In the genomic region with DNA sequence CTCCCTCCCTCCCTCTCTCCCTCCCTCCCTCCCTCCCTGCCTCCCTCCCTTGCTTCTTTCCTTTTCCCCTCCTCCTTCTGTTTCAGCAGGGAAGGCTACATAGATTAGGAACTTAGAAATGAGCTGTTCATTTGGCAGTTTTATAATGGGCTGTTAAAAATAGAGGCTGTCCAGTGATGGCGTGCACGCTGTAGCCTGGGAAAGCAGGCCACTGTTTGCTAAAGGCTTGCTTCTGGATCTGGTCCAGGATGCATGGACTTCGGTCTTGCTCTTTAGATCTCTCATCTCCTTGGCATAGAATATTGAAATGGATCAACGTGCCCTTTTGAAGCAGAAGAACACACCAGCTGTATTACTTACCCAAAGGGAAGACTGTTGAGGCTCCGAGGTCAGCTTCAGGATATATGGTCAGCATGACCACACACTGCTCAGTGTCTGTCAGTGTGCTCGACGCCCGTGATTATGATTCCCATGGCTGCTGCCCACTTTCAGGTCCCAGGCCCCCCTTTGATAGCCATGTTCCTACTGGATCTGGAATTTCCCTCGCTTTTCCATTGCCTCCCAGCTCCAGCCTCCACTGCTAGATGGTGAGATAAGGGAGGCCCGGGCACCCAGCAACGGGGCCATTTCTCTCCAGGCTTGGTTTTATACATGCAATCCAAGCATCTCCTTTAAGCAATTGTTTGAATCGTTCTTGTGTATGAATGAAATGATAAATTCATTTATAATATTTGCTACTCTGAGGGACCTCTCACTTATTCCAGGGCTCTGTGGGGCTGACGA, we compare ENCODE assay signal across 12 mouse cellular contexts. TPM values are rescaled to one million over a fixed set of nuclear protein-coding genes. Genes with fewer than 3 reads are reported as not detected.
DNase-seq lines count a peak whose midpoint lies in the region; ATAC-seq and TF ChIP-seq lines count a peak whose summit lies in the region.
"Had no signal": no experiment of that assay in that cellular context is flagged by ENCODE, and none has a peak within 500 bp of the region (broad histone marks: within the 10 kb centered on the region; RNA-seq: fewer than 3 reads in every experiment).

No protein-coding gene starts in this region.

- H3K36me3 ChIP-seq in small intestine, adult 2 months (ENCODE audit: control insufficient read depth, insufficient read depth, low read length), result no peaks in the 10 kb centered on the region; the same call in 1 of the 2 replicates
- H3K36me3 ChIP-seq: embryonic facial prominence, embryonic 10.5 days; limb, embryonic 10.5 days; midbrain, embryonic 12.5 days had no signal

- TF ChIP-seq POLR2A in small intestine, adult 2 months (IDR thresholded peaks at IDR 0.05; ENCODE audit: low read depth, low read length), result no peak

- no peak for TF ChIP-seq CTCF in small intestine, adult 2 months (IDR thresholded peaks at IDR 0.05; ENCODE audit: extremely low read depth, insufficient read length, insufficient replicate concordance, low read depth, low read length)

- ATAC-seq in erythroid progenitor cell, adult 5-6 weeks (replicated peaks; ENCODE audit: low FRiP score, poor library complexity, severe bottlenecking), result no peak
- ATAC-seq: forebrain, embryonic 16.5 days had no signal

- H3K4me1 ChIP-seq in small intestine, adult 2 months (ENCODE audit: control insufficient read depth, insufficient read depth, insufficient read length, low read length), result peaks cover 25% of the 10 kb centered on the region

- H3K4me3 ChIP-seq in small intestine, adult 2 months (ENCODE audit: low read depth, low read length), result peak overlapping the region; percentile 17
- H3K4me3 ChIP-seq: embryonic facial prominence, embryonic 10.5 days; limb, embryonic 10.5 days; midbrain, embryonic 12.5 days had no signal

- no peaks in the 10 kb centered on the region for H3K27me3 ChIP-seq in small intestine, adult 2 months (ENCODE audit: control insufficient read depth, insufficient read depth, low read length)
- H3K27me3 ChIP-seq: midbrain, embryonic 12.5 days had no signal

- intact Hi-C loops in heart, postnatal 25 days (cut with DNase I), result no loop called here

- 18% methylated on average over 13 of the region's 13 CpGs for WGBS in small intestine, adult 2 months

- H3K27ac ChIP-seq in small intestine, adult 2 months (ENCODE audit: insufficient read depth, low read depth, low read length), result peak overlapping the region; percentile 88
- H3K27ac ChIP-seq: embryonic facial prominence, embryonic 10.5 days; limb, embryonic 10.5 days; midbrain, embryonic 12.5 days had no signal

- peak; percentile 33 to 36 for DNase-seq in heart, adult 18-20 months
- no peak for DNase-seq in heart, postnatal 25 days (ENCODE audit: low spot score)
- peak; percentile 38 for DNase-seq in heart, postnatal 4 days
- DNase-seq in kidney, postnatal 25 days, result peak; percentile 76 to 81
- DNase-seq in layer of hippocampus, adult 9-10 months (ENCODE audit: low spot score), result no peak
- DNase-seq in Muller cell, postnatal 12 days (ENCODE audit: inconsistent ontology term), result no peak

RNA-seq across cellular contexts. Expression of a gene that starts 12.1 kb away (rescaled TPM):
- 10 to 100 TPM; 10.5 to 10.8 TPM for total RNA-seq in heart, adult 18-20 months (2021)
- total RNA-seq in heart, postnatal 25 days (2021), result 10 to 100 TPM; 13.8 to 14.6 TPM
- total RNA-seq in heart, postnatal 4 days (2021), result 10 to 100 TPM; 18.8 to 21.3 TPM
- 18.5 and 36.8 TPM in 2 replicates for polyA plus RNA-seq in small intestine, adult 2 months (2012; rRNA removed)
- 5.4 TPM in 1 of 2 replicates, not detected in the other for total RNA-seq in erythroid progenitor cell, adult 5-6 weeks (2015; ENCODE audit: low replicate concordance)
- 0.45 TPM in 1 of 2 replicates, not detected in the other for total RNA-seq in erythroid progenitor cell, adult 5-6 weeks (2017; ENCODE audit: low replicate concordance)

Comparison
In these comparisons a context has a peak if more than half of its experiments do, and no peak if none do; other contexts are left out.
1. DNase-seq: peak in heart, adult 18-20 months (2 of 2), heart, postnatal 4 days (single experiment) and kidney, postnatal 25 days (2 of 2); none in heart, postnatal 25 days (single experiment), layer of hippocampus, adult 9-10 months (single experiment) and Muller cell, postnatal 12 days (single experiment).